Mouse (Mus musculus): ENCODE measurements around the gene Cdk5.

Gene Cdk5

DNA sequence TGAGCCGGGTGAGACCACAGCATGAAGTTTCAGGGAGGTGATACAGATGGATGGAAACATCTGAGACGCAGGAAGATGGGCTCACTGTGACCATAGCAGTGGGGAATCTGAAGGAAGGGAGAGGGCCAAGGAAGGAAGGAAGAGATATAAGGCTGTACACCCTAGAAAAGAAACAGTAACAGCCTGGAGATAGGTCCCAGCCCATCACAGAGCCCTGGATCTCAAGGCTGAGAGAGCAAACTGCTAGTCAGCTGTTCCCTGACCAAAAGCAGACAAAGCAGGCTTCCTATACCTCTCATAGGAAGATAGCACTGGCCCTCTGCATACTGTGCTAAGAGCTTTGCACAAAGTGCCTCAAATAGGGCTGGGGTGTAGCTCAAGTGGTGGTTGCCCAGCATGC is 44.6 kb downstream of the Cdk5 start:
- DNase-seq (ENCODE audit: low read depth in 1 of 2, low spot score in 2 of 2): no peak

DNA sequence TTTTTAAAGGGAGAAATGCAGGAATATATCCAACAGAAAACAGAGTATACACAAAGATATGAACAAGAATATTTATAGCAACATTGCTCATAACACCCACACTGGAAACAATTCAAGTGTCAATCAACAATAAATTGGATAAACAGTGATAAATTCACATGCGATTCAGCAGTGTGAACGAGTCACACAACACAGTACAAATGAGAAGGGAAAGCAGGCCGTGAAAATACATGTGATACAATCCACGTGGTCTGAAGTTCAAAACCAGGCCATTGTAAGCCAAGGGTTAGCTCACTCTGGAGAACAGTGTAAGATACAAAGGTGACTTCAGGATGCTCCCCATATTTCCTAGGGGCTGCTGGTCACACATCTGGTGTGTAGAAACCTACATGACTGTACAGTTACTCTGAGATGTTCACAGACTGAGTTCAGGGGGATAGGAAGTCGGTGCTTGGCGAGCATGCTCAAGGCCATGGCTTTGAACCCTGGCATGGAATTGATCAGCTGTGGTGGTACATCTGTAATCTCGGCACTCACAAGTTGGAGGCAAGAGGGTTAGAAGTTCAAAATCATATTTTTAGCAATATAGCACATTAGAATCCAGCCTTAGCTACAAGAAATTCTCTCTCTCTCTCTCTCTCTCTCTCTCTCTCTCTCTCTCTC is 48.5 kb downstream of the Cdk5 start:
- DNase-seq (ENCODE audit: low read depth in 1 of 2, low spot score in 2 of 2): no peak

DNA sequence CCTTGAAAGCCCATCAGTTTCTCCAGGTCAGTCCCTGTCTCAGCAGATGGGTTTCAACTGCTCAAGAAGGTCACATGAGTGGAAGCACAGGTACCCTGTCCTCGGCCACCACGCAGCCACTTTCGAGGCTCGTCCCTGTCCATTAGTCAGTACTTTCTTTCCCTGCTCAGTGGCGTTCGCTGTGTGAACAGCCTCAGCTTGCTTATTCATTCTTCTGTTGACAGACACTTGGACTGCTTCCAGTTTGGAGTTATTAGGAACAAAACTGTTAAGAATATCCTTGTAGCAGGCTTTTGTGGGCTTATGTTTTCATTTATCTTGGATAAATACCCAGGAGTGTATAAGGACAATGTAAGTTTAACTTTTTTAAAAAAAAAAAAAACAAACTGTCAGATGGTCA is 49.1 kb downstream of the Cdk5 start:
- no peak for DNase-seq (ENCODE audit: low read depth in 1 of 2, low spot score in 2 of 2)

DNA sequence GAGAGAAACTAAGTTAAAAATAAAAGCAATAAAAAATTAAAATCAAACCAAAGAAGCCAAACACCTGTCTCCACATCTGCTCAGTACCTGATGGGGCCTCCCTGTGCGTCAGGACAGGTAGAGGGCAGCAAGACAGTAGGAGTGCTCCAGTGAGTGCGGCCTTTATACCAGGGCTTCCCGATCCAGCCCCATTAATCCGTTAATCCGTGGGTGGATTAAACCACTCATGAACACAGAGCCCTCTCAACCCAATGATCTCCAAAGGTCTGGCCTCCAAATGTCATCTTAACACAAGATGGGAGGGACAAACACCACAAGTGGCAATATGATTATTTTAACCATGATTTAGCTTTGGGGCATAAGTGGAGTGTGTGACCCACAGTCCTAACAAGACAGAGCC is 49.5 kb downstream of the Cdk5 start:
- no peak for DNase-seq (ENCODE audit: low read depth in 1 of 2, low spot score in 2 of 2)

DNA sequence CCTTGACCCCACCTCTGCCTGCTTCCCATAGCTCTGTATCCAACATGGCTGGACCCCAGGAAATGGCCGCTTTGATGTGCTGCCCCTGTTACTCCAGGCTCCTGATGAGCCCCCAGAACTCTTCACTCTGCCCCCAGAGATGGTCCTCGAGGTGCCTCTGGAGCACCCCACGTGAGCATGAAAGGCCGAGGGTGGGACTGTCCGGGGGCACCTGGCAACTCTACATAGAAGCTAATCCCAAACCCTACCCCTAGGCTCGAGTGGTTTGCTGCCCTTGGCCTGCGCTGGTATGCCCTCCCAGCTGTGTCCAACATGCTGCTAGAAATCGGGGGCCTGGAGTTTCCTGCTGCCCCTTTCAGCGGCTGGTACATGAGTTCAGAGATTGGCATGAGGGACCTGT is 53.6 kb downstream of the Cdk5 start:
- no peak for DNase-seq (ENCODE audit: low read depth in 1 of 2, low spot score in 2 of 2)

Measured in monocyte, adult 2 months (primary cell).